Mouse (Mus musculus) erythroblast, embryonic 14.5 days (primary cell): ENCODE data around the gene Rtp2.

Experiments
- GATA1 ChIP-seq: IDR thresholded peaks from 2 replicates; pipeline ENCODE4 v1.6.1; 2012; ENCODE audit warnings: low read length, inconsistent platforms, mixed read lengths
- TAL1 ChIP-seq: IDR thresholded peaks from 3 replicates; pipeline ENCODE4 v1.6.1; 2012; ENCODE audit warnings: low read length, inconsistent platforms, mixed read lengths

DNA sequence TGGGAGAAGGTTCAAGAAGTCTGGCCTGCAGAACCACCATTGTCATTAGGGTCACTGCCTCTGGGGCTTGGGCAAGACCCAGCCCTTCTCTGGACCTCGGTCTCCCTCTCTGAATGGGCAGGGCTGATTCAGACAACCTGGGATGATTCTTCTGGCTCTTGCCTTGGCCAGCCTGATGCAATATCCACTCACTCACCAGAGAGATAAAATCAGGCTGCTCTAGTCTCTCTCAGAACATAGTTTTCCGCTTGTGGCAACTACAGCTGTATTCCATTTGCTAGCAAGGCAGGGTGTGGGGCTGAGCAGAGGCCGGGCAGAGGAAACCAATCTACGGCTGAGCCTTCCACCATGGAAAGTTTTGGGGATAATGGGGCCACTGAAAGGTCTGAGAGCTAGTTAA, 36.7 kb upstream of the Rtp2 start:
- TF ChIP-seq GATA1 (no peak), TAL1 (no peak)
